Mouse (Mus musculus): ENCODE data around the gene Zfp787. TPM values are rescaled to one million over a fixed set of nuclear protein-coding genes. Genes with fewer than 3 reads are reported as not detected.
"Not testable (repeated sequence)": the region's sequence is repeated elsewhere in the genome, so short reads cannot be mapped to it uniquely, and the experiment has no call there.

Gene Zfp787
- polyA plus RNA-seq, 2 experiments = 14.4 to 45.9 TPM

DNA sequence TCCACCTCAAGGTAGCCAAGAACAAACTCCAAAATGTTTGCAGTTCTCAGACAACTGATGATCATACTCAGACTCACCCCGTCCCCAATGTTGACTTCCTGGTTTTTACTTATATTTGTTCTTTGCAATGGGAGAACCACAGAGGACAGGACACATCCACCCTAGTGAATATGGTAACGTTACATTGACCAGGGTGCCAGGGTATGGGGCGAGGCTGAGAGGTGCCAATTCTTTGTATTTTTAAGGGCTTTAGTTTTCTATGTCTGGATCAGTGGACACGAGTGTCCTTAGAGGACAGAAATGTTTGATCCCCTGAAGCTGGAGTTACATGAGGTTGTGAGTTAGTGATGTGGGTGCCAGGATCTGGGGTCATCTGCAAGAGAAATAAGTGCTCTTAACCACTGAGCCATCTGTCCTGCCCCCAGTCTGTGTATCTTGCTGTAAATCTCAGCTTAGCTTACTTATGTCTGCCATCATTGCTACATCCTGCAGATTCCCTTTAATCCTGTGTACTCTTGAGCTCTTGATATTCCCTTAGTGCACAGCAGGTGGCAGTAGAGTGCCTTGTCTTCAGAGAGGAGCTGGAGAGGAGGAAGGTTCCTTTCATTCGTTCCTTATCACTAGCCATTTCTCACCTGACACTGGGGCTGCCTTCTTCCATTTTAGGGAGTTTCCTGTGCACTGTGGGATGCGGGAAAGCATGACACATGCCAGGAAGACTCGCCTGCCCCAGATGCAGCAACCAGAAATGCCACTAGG lies 28.9 kb downstream of the Zfp787 start:
- no peak overlapping the region for H3K4me2 ChIP-seq (replicated peaks; ENCODE audit: low read depth, low read length, severe bottlenecking)
- WGBS = 38% methylated on average over 7 of the region's 7 CpGs
- H3K27ac ChIP-seq (replicated peaks; ENCODE audit: low read depth, low read length) = no peak overlapping the region
- H3K4me1 ChIP-seq (ENCODE audit: control insufficient read depth, insufficient read depth, low read length) = no peaks in the 10 kb centered on the region
- no peak for TF ChIP-seq POLR2A (IDR thresholded peaks at IDR 0.05; ENCODE audit: borderline replicate concordance, extremely low read depth, insufficient read depth, insufficient read length)
- DNase-seq (ENCODE audit: low spot score) = peak; percentile 75
- no peaks in the 10 kb centered on the region for H3K27me3 ChIP-seq (ENCODE audit: control insufficient read depth, insufficient read depth, low read length)
- H3K36me3 ChIP-seq (ENCODE audit: control insufficient read depth, insufficient read depth, low read length) = peaks cover 10% of the 10 kb centered on the region
- H3K9ac ChIP-seq (ENCODE audit: low read depth, low read length, severe bottlenecking) = no peak overlapping the region
- no peak overlapping the region for H3K4me3 ChIP-seq (replicated peaks; ENCODE audit: low read length)
- H3K9me3 ChIP-seq (ENCODE audit: control insufficient read depth, low read length) = no peaks in the 10 kb centered on the region; the same call in 1 of the 2 replicates
- peak; percentile 53; the same call in 1 of the 2 replicates for ATAC-seq (ENCODE audit: low FRiP score, low read depth)

DNA sequence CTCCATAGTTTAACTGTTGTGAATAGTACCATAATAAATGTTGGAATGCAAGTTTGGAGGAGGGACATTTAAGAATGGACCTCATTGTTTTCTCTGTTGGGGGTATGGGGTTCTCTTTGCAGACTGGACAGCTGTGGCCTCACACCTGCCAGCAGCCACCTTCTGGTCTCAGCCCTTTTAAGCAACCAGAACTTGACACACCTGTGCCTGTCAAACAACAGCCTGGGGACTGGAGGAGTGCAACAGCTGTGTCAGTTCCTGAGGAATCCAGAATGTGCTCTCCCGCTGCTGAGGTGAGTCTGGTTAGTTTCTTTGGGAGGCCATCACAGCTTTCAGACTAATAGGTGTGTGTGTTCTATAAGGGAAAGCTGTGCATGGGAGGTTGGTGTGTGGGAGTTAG lies 34.7 kb downstream of the Zfp787 start:
- not testable (repeated sequence) for DNase-seq (ENCODE audit: low spot score); H3K27me3 ChIP-seq (ENCODE audit: control insufficient read depth, insufficient read depth, low read length); H3K27ac ChIP-seq (replicated peaks; ENCODE audit: low read depth, low read length); H3K4me1 ChIP-seq (ENCODE audit: control insufficient read depth, insufficient read depth, low read length); H3K9me3 ChIP-seq (ENCODE audit: control insufficient read depth, low read length); H3K36me3 ChIP-seq (ENCODE audit: control insufficient read depth, insufficient read depth, low read length); H3K4me2 ChIP-seq (replicated peaks; ENCODE audit: low read depth, low read length, severe bottlenecking); H3K9ac ChIP-seq (ENCODE audit: low read depth, low read length, severe bottlenecking); H3K4me3 ChIP-seq (replicated peaks; ENCODE audit: low read length)
- peak; percentile 81; the same call in 1 of the 2 replicates for ATAC-seq (ENCODE audit: low FRiP score, low read depth)
- WGBS = 54% methylated on average over 1 of the region's 1 CpGs

DNA sequence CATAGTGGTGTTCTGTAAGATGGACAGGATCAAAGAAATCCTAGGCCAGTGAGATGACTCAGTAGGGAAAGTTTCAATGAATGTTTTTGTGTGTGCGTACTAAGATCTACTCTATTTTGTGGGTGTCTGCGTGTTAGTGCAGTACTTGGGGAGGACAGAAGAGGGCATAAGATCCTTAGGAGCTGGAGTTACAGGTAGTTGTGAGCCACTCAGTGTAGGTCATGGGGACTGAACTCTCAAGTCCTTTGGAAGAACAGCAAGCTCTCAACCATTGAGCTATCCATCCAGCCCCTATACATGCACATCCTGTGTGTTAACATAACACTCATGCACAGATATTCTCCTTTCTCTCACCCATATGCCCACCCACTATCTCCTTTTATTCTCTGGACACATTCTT lies 35.7 kb downstream of the Zfp787 start:
- H3K4me1 ChIP-seq (ENCODE audit: control insufficient read depth, insufficient read depth, low read length); H3K36me3 ChIP-seq (ENCODE audit: control insufficient read depth, insufficient read depth, low read length); H3K4me3 ChIP-seq (replicated peaks; ENCODE audit: low read length); H3K9me3 ChIP-seq (ENCODE audit: control insufficient read depth, low read length); ATAC-seq (ENCODE audit: low FRiP score, low read depth); H3K9ac ChIP-seq (ENCODE audit: low read depth, low read length, severe bottlenecking); DNase-seq (ENCODE audit: low spot score); H3K4me2 ChIP-seq (replicated peaks; ENCODE audit: low read depth, low read length, severe bottlenecking); H3K27ac ChIP-seq (replicated peaks; ENCODE audit: low read depth, low read length); H3K27me3 ChIP-seq (ENCODE audit: control insufficient read depth, insufficient read depth, low read length): not testable (repeated sequence)
- 82% methylated on average over 2 of the region's 2 CpGs for WGBS

DNA sequence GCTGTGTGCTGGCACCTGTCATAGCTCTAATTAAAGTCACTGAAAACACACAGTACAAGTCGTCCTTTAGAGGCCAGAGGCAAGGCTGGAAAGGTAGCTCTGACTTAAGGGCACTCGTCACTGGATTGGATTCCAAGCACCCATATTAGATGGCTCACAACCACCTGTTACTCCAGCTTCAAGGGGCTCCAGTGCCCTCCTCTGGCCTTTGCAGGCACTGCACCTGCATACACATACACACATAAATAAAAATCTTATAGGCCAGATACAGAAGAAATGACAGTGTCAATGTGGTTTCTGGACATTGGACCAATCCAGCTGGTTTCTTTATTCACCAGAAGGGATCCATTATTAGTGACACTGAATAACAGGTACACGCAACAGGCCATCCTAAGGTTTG lies 36.3 kb downstream of the Zfp787 start:
- Histone ChIP-seq H3K9ac (ENCODE audit: low read depth, low read length, severe bottlenecking) (no peak overlapping the region), H3K4me2 (replicated peaks; ENCODE audit: low read depth, low read length, severe bottlenecking) (no peak overlapping the region), H3K27me3 (ENCODE audit: control insufficient read depth, insufficient read depth, low read length) (no peaks in the 10 kb centered on the region), H3K9me3 (ENCODE audit: control insufficient read depth, low read length) (no peaks in the 10 kb centered on the region), H3K4me3 (replicated peaks; ENCODE audit: low read length) (no peak overlapping the region), H3K36me3 (ENCODE audit: control insufficient read depth, insufficient read depth, low read length) (no peaks in the 10 kb centered on the region), H3K27ac (replicated peaks; ENCODE audit: low read depth, low read length) (no peak overlapping the region), H3K4me1 (ENCODE audit: control insufficient read depth, insufficient read depth, low read length) (no peaks in the 10 kb centered on the region)
- WGBS = 74% methylated on average over 3 of the region's 3 CpGs
- no peak for DNase-seq (ENCODE audit: low spot score)
- no peak for ATAC-seq (ENCODE audit: low FRiP score, low read depth)
- no peak for TF ChIP-seq POLR2A (IDR thresholded peaks at IDR 0.05; ENCODE audit: borderline replicate concordance, extremely low read depth, insufficient read depth, insufficient read length)

Other genes with a start within 250 kb of the Zfp787 start
- gene Vmn1r65, start 145.0 kb downstream of the Zfp787 start, polyA plus RNA-seq (2012; rRNA removed) = not detected in 2 replicates
- gene Vmn1r65, start 145.0 kb downstream of the Zfp787 start, polyA plus RNA-seq (2014; fragmentation: Nextera tagmentation; extraction: Ambion mirVana) = not detected in 2 replicates
- gene Nlrp4c, start 110.8 kb downstream of the Zfp787 start, polyA plus RNA-seq (2012; rRNA removed) = not detected in 2 replicates
- gene Nlrp4c, start 110.8 kb downstream of the Zfp787 start, polyA plus RNA-seq (2014; fragmentation: Nextera tagmentation; extraction: Ambion mirVana) = not detected in 2 replicates
- gene Zfp444, start 16.2 kb upstream of the Zfp787 start, polyA plus RNA-seq (2012; rRNA removed) = 50.6 and 73.3 TPM in 2 replicates
- 54.2 and 62.5 TPM in 2 replicates for gene Zfp444, start 16.2 kb upstream of the Zfp787 start, polyA plus RNA-seq (2014; fragmentation: Nextera tagmentation; extraction: Ambion mirVana)
- not detected in 2 replicates for gene Galp, start 41.1 kb upstream of the Zfp787 start, polyA plus RNA-seq (2012; rRNA removed)
- gene Galp, start 41.1 kb upstream of the Zfp787 start, polyA plus RNA-seq (2014; fragmentation: Nextera tagmentation; extraction: Ambion mirVana) = not detected in 2 replicates
- not detected in 2 replicates for gene Zscan5b, start 66.3 kb upstream of the Zfp787 start, polyA plus RNA-seq (2012; rRNA removed)
- not detected in 2 replicates for gene Zscan5b, start 66.3 kb upstream of the Zfp787 start, polyA plus RNA-seq (2014; fragmentation: Nextera tagmentation; extraction: Ambion mirVana)
- gene Epp13, start 96.7 kb upstream of the Zfp787 start, polyA plus RNA-seq (2012; rRNA removed) = not detected in 2 replicates
- not detected in 2 replicates for gene Epp13, start 96.7 kb upstream of the Zfp787 start, polyA plus RNA-seq (2014; fragmentation: Nextera tagmentation; extraction: Ambion mirVana)
- 3.7 and 4.7 TPM in 2 replicates for gene Zfp667, start 130.6 kb upstream of the Zfp787 start, polyA plus RNA-seq (2012; rRNA removed)
- 8.4 and 8.5 TPM in 2 replicates for gene Zfp667, start 130.6 kb upstream of the Zfp787 start, polyA plus RNA-seq (2014; fragmentation: Nextera tagmentation; extraction: Ambion mirVana)
- gene Zfp583, start 175.3 kb upstream of the Zfp787 start, polyA plus RNA-seq (2012; rRNA removed) = 6.1 and 6.2 TPM in 2 replicates
- 5.4 and 6.4 TPM in 2 replicates for gene Zfp583, start 175.3 kb upstream of the Zfp787 start, polyA plus RNA-seq (2014; fragmentation: Nextera tagmentation; extraction: Ambion mirVana)
- gene Gm3854, start 187.8 kb upstream of the Zfp787 start, polyA plus RNA-seq (2012; rRNA removed) = 1.4 and 1.9 TPM in 2 replicates
- gene Gm3854, start 187.8 kb upstream of the Zfp787 start, polyA plus RNA-seq (2014; fragmentation: Nextera tagmentation; extraction: Ambion mirVana) = 1.1 and 1.9 TPM in 2 replicates
- 1.1 and 2.1 TPM in 2 replicates for gene Zfp78, start 207.3 kb upstream of the Zfp787 start, polyA plus RNA-seq (2012; rRNA removed)
- 2.8 and 3.4 TPM in 2 replicates for gene Zfp78, start 207.3 kb upstream of the Zfp787 start, polyA plus RNA-seq (2014; fragmentation: Nextera tagmentation; extraction: Ambion mirVana)
- gene Zfp28, start 227.3 kb upstream of the Zfp787 start, polyA plus RNA-seq (2012; rRNA removed) = 9.2 and 11.0 TPM in 2 replicates
- 11.1 and 14.4 TPM in 2 replicates for gene Zfp28, start 227.3 kb upstream of the Zfp787 start, polyA plus RNA-seq (2014; fragmentation: Nextera tagmentation; extraction: Ambion mirVana)
- gene Smim17, start 242.7 kb upstream of the Zfp787 start, polyA plus RNA-seq (2012; rRNA removed) = 0.31 and 0.51 TPM in 2 replicates
- gene Smim17, start 242.7 kb upstream of the Zfp787 start, polyA plus RNA-seq (2014; fragmentation: Nextera tagmentation; extraction: Ambion mirVana) = 0.32 TPM in 1 of 2 replicates, not detected in the other